Mouse (Mus musculus): ENCODE data around the gene Mbnl2.

GRCm38 (mm10) chr14:120291226-120291757 is 15.8 kb downstream of the Mbnl2 start:
- TF ChIP-seq CTCF (IDR thresholded peaks at IDR 0.05; ENCODE audit: low read depth, low read length) (no peak), POLR2A (IDR thresholded peaks at IDR 0.05; ENCODE audit: insufficient read depth, low read length) (no peak)

All from ES-Bruce4 (cell line).